Mouse (Mus musculus) cortical plate, adult 2 months (tissue): ENCODE data around the gene Tssc4. TPM values are rescaled to one million over a fixed set of nuclear protein-coding genes. Genes with fewer than 3 reads are reported as not detected.
A peak's percentile ranks its signal among the peaks of the same experiment; 100 is the strongest.

Experiments used
- H3K27ac ChIP-seq: fragments of 200-500 bp; 2 replicates; pipeline ENCODE4 v1.5.1; 2012; ENCODE audit warnings: low read length, control low read depth, inconsistent platforms; ENCODE audit not compliant: insufficient read depth
- H3K4me1 ChIP-seq: fragments of 200-500 bp; 2 replicates; pipeline ENCODE4 v1.6.1; 2011; ENCODE audit warnings: low read length; ENCODE audit not compliant: control insufficient read depth, insufficient read depth
- H3K4me3 ChIP-seq: fragments of 200-500 bp; 2 replicates; pipeline ENCODE4 v1.5.1; 2011; ENCODE audit warnings: mild to moderate bottlenecking, low read length, control low read depth; ENCODE audit not compliant: insufficient read depth
- CTCF ChIP-seq: fragments of 200-500 bp; IDR thresholded peaks from 2 replicates; pipeline ENCODE4 v1.5.1; 2011; ENCODE audit warnings: mild to moderate bottlenecking, control low read depth, low read length; ENCODE audit not compliant: insufficient read depth; ENCODE audit errors: extremely low read depth
- POLR2A ChIP-seq: fragments of 200-500 bp; IDR thresholded peaks from 2 replicates; pipeline ENCODE4 v1.6.1; 2011; ENCODE audit warnings: mild to moderate bottlenecking, low read length, control low read depth; ENCODE audit not compliant: insufficient read depth; ENCODE audit errors: extremely low read depth
- polyA plus RNA-seq: library from polyadenylated mRNA; depleted of rRNA; stranded (reverse); fragments of >200 nt; gene quantifications from 2 replicates; pipeline ENCODE4 v1.2.3, GENCODE M21; 2012

Gene Tssc4
- polyA plus RNA-seq, 1 experiment, result 71.6 TPM

GRCm38 (mm10) chr7:143044049-143044825, 24.8 kb upstream of the Tssc4 start:
- H3K4me1 ChIP-seq, result no peaks in the 10 kb centered on the region
- no peak overlapping the region for H3K27ac ChIP-seq
- no peak for TF ChIP-seq CTCF
- no peak for TF ChIP-seq POLR2A
- no peak overlapping the region for H3K4me3 ChIP-seq

GRCm38 (mm10) chr7:143044826-143045206, 24.2 kb upstream of the Tssc4 start:
- H3K4me3 ChIP-seq, result no peak overlapping the region
- TF ChIP-seq CTCF, result no peak
- TF ChIP-seq POLR2A, result no peak
- H3K4me1 ChIP-seq, result no peaks in the 10 kb centered on the region
- no peak overlapping the region for H3K27ac ChIP-seq

- Histone ChIP-seq H3K27ac (no peak overlapping the region), H3K4me1 (no peaks in the 10 kb centered on the region), H3K4me3 (no peak overlapping the region)
- TF ChIP-seq POLR2A (no peak), CTCF (no peak)
Measured at GRCm38 (mm10) chr7:143046358-143046757, 22.7 kb upstream of the Tssc4 start.

- Histone ChIP-seq H3K27ac (no peak overlapping the region), H3K4me3 (no peak overlapping the region), H3K4me1 (peaks cover 6% of the 10 kb centered on the region)
- TF ChIP-seq POLR2A, result no peak
- no peak for TF ChIP-seq CTCF
Measured at GRCm38 (mm10) chr7:143049331-143049730, 19.7 kb upstream of the Tssc4 start.

GRCm38 (mm10) chr7:143049841-143050816, 18.9 kb upstream of the Tssc4 start:
- TF ChIP-seq POLR2A (no peak), CTCF (no peak)
- Histone ChIP-seq H3K4me3 (no peak overlapping the region), H3K27ac (no peak overlapping the region), H3K4me1 (peaks cover 11% of the 10 kb centered on the region)

- H3K4me1 ChIP-seq, result peaks cover 12% of the 10 kb centered on the region
- no peak for TF ChIP-seq POLR2A
- no peak for TF ChIP-seq CTCF
Measured at GRCm38 (mm10) chr7:143051316-143051715, 17.7 kb upstream of the Tssc4 start.

GRCm38 (mm10) chr7:143052626-143053007, 16.4 kb upstream of the Tssc4 start, which contains the start of gene Cd81:
Cd81 (plus strand) TSS chr7:143052739.
- H3K4me1 ChIP-seq, result peaks cover 15% of the 10 kb centered on the region
- TF ChIP-seq POLR2A, result peak; percentile 98
- TF ChIP-seq CTCF, result no peak
- H3K4me3 ChIP-seq, result peak within 1 kb of the TSS; percentile 97
- H3K27ac ChIP-seq, result peak within 1 kb of the TSS; percentile 92

More at GRCm38 (mm10) chr7:143051316-143051715, 17.7 kb upstream of the Tssc4 start:
- Histone ChIP-seq H3K4me3 (no peak overlapping the region), H3K27ac (no peak overlapping the region)

GRCm38 (mm10) chr7:143053008-143053899, 15.8 kb upstream of the Tssc4 start:
- peak overlapping the region; percentile 92 for H3K27ac ChIP-seq
- peak overlapping the region; percentile 97 for H3K4me3 ChIP-seq
- TF ChIP-seq CTCF (no peak), POLR2A (0 out of 2 replicates have a peak, but pooled peaks have one; percentile 33)
- peaks cover 21% of the 10 kb centered on the region for H3K4me1 ChIP-seq

GRCm38 (mm10) chr7:143053961-143054611, 15.0 kb upstream of the Tssc4 start:
- no peak for TF ChIP-seq POLR2A
- no peak for TF ChIP-seq CTCF
- H3K4me1 ChIP-seq, result peaks cover 27% of the 10 kb centered on the region
- peak overlapping the region; percentile 19; the same call in 1 of the 2 replicates for H3K27ac ChIP-seq
- H3K4me3 ChIP-seq, result peak overlapping the region; percentile 97

GRCm38 (mm10) chr7:143054612-143054965, 14.5 kb upstream of the Tssc4 start:
- Histone ChIP-seq H3K4me1 (peaks cover 30% of the 10 kb centered on the region), H3K27ac (no peak overlapping the region), H3K4me3 (peak overlapping the region; percentile 97)
- TF ChIP-seq POLR2A (no peak), CTCF (no peak)
